Mouse (Mus musculus): ENCODE measurements around the gene Tcirg1. TPM values are rescaled to one million over a fixed set of nuclear protein-coding genes. Genes with fewer than 3 reads are reported as not detected.

Tcirg1 gene
- total RNA-seq, 2 experiments from 2014 or later: 159 to 165 TPM

- ATAC-seq (replicated peaks; ENCODE audit: poor library complexity, severe bottlenecking): no peak
Observed at GRCm38 (mm10) chr19:3928779-3929178, 21.8 kb upstream of the Tcirg1 start.

- ATAC-seq (replicated peaks; ENCODE audit: poor library complexity, severe bottlenecking): no peak
Observed at GRCm38 (mm10) chr19:3927989-3928388, 21.1 kb upstream of the Tcirg1 start.

GRCm38 (mm10) chr19:3926685-3927084 is 19.8 kb upstream of the Tcirg1 start:
- ATAC-seq (replicated peaks; ENCODE audit: poor library complexity, severe bottlenecking): no peak

- no peak for ATAC-seq (replicated peaks; ENCODE audit: poor library complexity, severe bottlenecking)
Observed at GRCm38 (mm10) chr19:3926279-3926678, 19.3 kb upstream of the Tcirg1 start.

GRCm38 (mm10) chr19:3925859-3926258 is 18.9 kb upstream of the Tcirg1 start:
- no peak for ATAC-seq (replicated peaks; ENCODE audit: poor library complexity, severe bottlenecking)

- ATAC-seq (replicated peaks; ENCODE audit: poor library complexity, severe bottlenecking): no peak
Observed at GRCm38 (mm10) chr19:3924868-3925267, 17.9 kb upstream of the Tcirg1 start.

- no peak for ATAC-seq (replicated peaks; ENCODE audit: poor library complexity, severe bottlenecking)
Observed at GRCm38 (mm10) chr19:3924190-3924589, 17.3 kb upstream of the Tcirg1 start.

- peak; percentile 43 for ATAC-seq (replicated peaks; ENCODE audit: poor library complexity, severe bottlenecking)
Observed at GRCm38 (mm10) chr19:3923586-3923985, 16.7 kb upstream of the Tcirg1 start.

GRCm38 (mm10) chr19:3922661-3923371 is 15.9 kb upstream of the Tcirg1 start:
- ATAC-seq (replicated peaks; ENCODE audit: poor library complexity, severe bottlenecking): peak; percentile 75

- ATAC-seq (replicated peaks; ENCODE audit: poor library complexity, severe bottlenecking): no peak
Observed at GRCm38 (mm10) chr19:3919928-3920327, 13.0 kb upstream of the Tcirg1 start.

- no peak for ATAC-seq (replicated peaks; ENCODE audit: poor library complexity, severe bottlenecking)
Observed at GRCm38 (mm10) chr19:3916727-3917126, 9.8 kb upstream of the Tcirg1 start.

GRCm38 (mm10) chr19:3914535-3914934 is 7.6 kb upstream of the Tcirg1 start:
- ATAC-seq (replicated peaks; ENCODE audit: poor library complexity, severe bottlenecking): peak; percentile 38

GRCm38 (mm10) chr19:3913692-3914091 is 6.8 kb upstream of the Tcirg1 start:
- no peak for ATAC-seq (replicated peaks; ENCODE audit: poor library complexity, severe bottlenecking)

- ATAC-seq (replicated peaks; ENCODE audit: poor library complexity, severe bottlenecking): peak; percentile 84
Observed at GRCm38 (mm10) chr19:3912337-3913204, 5.6 kb upstream of the Tcirg1 start, which contains the start of gene Ndufs8. Gene Ndufs8 (minus strand): TSS chr19:3912774.

GRCm38 (mm10) chr19:3910206-3910605 is 3.3 kb upstream of the Tcirg1 start:
- no peak for ATAC-seq (replicated peaks; ENCODE audit: poor library complexity, severe bottlenecking)

- no peak for ATAC-seq (replicated peaks; ENCODE audit: poor library complexity, severe bottlenecking)
Observed at GRCm38 (mm10) chr19:3907876-3908660, 1.1 kb upstream of the Tcirg1 start.

- ATAC-seq (replicated peaks; ENCODE audit: poor library complexity, severe bottlenecking): no peak
Observed at GRCm38 (mm10) chr19:3906326-3906725, 607 bp downstream of the Tcirg1 start.

GRCm38 (mm10) chr19:3905261-3905969 is 1.5 kb downstream of the Tcirg1 start:
- peak; percentile 66 for ATAC-seq (replicated peaks; ENCODE audit: poor library complexity, severe bottlenecking)

- no peak for ATAC-seq (replicated peaks; ENCODE audit: poor library complexity, severe bottlenecking)
Observed at GRCm38 (mm10) chr19:3904363-3904675, 2.6 kb downstream of the Tcirg1 start.

- ATAC-seq (replicated peaks; ENCODE audit: poor library complexity, severe bottlenecking): no peak
Observed at GRCm38 (mm10) chr19:3903648-3904362, 3.1 kb downstream of the Tcirg1 start.
